Mouse (Mus musculus) embryonic facial prominence, embryonic 13.5 days (tissue): ENCODE data around the gene Siglech. TPM values are rescaled to one million over a fixed set of nuclear protein-coding genes. Genes with fewer than 3 reads are reported as not detected.
"Not testable (repeated sequence)": the region's sequence is repeated elsewhere in the genome, so short reads cannot be mapped to it uniquely, and the experiment has no call there.

Experiments used
- ATAC-seq: fragments of 200-750 bp; cut with Nextera tagmentation; 2 replicates; pipeline ENCODE4 v1.8.0; 2017; ENCODE audit warnings: low read depth; ENCODE audit not compliant: insufficient number of reproducible peaks, insufficient read depth, low FRiP score, low TSS enrichment
- H3K27ac ChIP-seq: fragments of 300-500 bp; sonication (generic); 2 replicates; pipeline ENCODE4 v1.5.1; 2015; ENCODE audit warnings: moderate library complexity, mild to moderate bottlenecking, inconsistent platforms
- H3K27me3 ChIP-seq: fragments of 300-500 bp; sonication (generic); 2 replicates; pipeline ENCODE4 v1.6.1; 2015; ENCODE audit warnings: mild to moderate bottlenecking, inconsistent platforms
- H3K36me3 ChIP-seq: fragments of 300-500 bp; sonication (generic); 2 replicates; pipeline ENCODE4 v1.6.1; 2015; ENCODE audit warnings: mild to moderate bottlenecking, inconsistent platforms
- H3K4me1 ChIP-seq: fragments of 300-500 bp; sonication (generic); 2 replicates; pipeline ENCODE4 v1.6.1; 2015; ENCODE audit warnings: inconsistent platforms
- H3K4me2 ChIP-seq: fragments of 300-500 bp; sonication (generic); 2 replicates; pipeline ENCODE4 v1.6.1; 2015; ENCODE audit warnings: moderate library complexity, mild to moderate bottlenecking, inconsistent platforms
- H3K4me3 ChIP-seq: fragments of 300-500 bp; sonication (generic); 2 replicates; pipeline ENCODE4 v1.5.1; 2015; ENCODE audit warnings: mild to moderate bottlenecking, inconsistent platforms
- H3K9ac ChIP-seq: fragments of 300-500 bp; sonication (generic); 2 replicates; pipeline ENCODE4 v1.6.1; 2015; ENCODE audit warnings: mild to moderate bottlenecking, inconsistent platforms
- H3K9me3 ChIP-seq: fragments of 300-500 bp; sonication (generic); 2 replicates; pipeline ENCODE4 v1.6.1; 2016; ENCODE audit warnings: inconsistent platforms
- WGBS: fragments of 180-500 bp; shearing (Covaris S2); methylation state at CpG from one replicate; pipeline ENCODE4 v1.1.7; 2015; ENCODE audit warnings: mixed read lengths; 5-methylcytosine and 5-hydroxymethylcytosine counted together
- polyA plus RNA-seq: library from polyadenylated mRNA; unstranded; fragments of >200 nt; fragmentation: Nextera tagmentation; extraction: Ambion mirVana; gene quantifications from 2 replicates; pipeline ENCODE4 v1.2.1, GENCODE M21; 2015

Gene Siglech
- polyA plus RNA-seq, 1 experiment from 2014 or later: 0.58 TPM

- no peak overlapping the region for H3K4me2 ChIP-seq
- H3K27me3 ChIP-seq: no peaks in the 10 kb centered on the region
- H3K27ac ChIP-seq: no peak overlapping the region
- H3K9ac ChIP-seq: no peak overlapping the region
- no peak for ATAC-seq
- WGBS: 73% methylated on average over 3 of the region's 3 CpGs
- no peak overlapping the region for H3K4me3 ChIP-seq
- no peaks in the 10 kb centered on the region for H3K9me3 ChIP-seq
- H3K36me3 ChIP-seq: no peaks in the 10 kb centered on the region
- no peaks in the 10 kb centered on the region for H3K4me1 ChIP-seq
Observed at GRCm38 (mm10) chr7:55784580-55784979, 16.6 kb downstream of the Siglech start.

- WGBS: 85% methylated on average over 5 of the region's 5 CpGs
- H3K27ac ChIP-seq, H3K36me3 ChIP-seq, H3K4me2 ChIP-seq, ATAC-seq, H3K27me3 ChIP-seq, H3K4me3 ChIP-seq, H3K9me3 ChIP-seq, H3K4me1 ChIP-seq, H3K9ac ChIP-seq: not testable (repeated sequence)
Observed at GRCm38 (mm10) chr7:55790586-55790985, 22.6 kb downstream of the Siglech start.

- 80% methylated on average over 3 of the region's 3 CpGs for WGBS
- Histone ChIP-seq H3K4me3 (no peak overlapping the region), H3K4me1 (peaks cover 7% of the 10 kb centered on the region), H3K4me2 (no peak overlapping the region), H3K27ac (no peak overlapping the region), H3K27me3 (no peaks in the 10 kb centered on the region), H3K9me3 (no peaks in the 10 kb centered on the region), H3K36me3 (peaks cover 14% of the 10 kb centered on the region), H3K9ac (no peak overlapping the region)
- no peak for ATAC-seq
Observed at GRCm38 (mm10) chr7:55792280-55792679, 24.3 kb downstream of the Siglech start.

- Histone ChIP-seq H3K27me3 (no peaks in the 10 kb centered on the region), H3K9me3 (no peaks in the 10 kb centered on the region), H3K36me3 (peaks cover 23% of the 10 kb centered on the region), H3K4me2 (peak overlapping the region; percentile 74), H3K27ac (peak overlapping the region; percentile 82), H3K9ac (peak overlapping the region; percentile 96), H3K4me3 (peak overlapping the region; percentile 78), H3K4me1 (peaks cover 7% of the 10 kb centered on the region)
- WGBS: 30% methylated on average over 13 of the region's 13 CpGs
- ATAC-seq: peak; percentile 23
Observed at GRCm38 (mm10) chr7:55793236-55793951, 25.4 kb downstream of the Siglech start.

GRCm38 (mm10) chr7:55793952-55794603, 26.1 kb downstream of the Siglech start, which contains the start of gene Tubgcp5:
Tubgcp5 (plus strand) TSS chr7:55794154.
- H3K27me3 ChIP-seq: no peaks in the 10 kb centered on the region
- H3K4me1 ChIP-seq: peaks cover 7% of the 10 kb centered on the region
- peak within 1 kb of the TSS; percentile 96 for H3K9ac ChIP-seq
- peak within 1 kb of the TSS; percentile 74 for H3K4me2 ChIP-seq
- no peaks in the 10 kb centered on the region for H3K9me3 ChIP-seq
- peak within 1 kb of the TSS; percentile 82 for H3K27ac ChIP-seq
- under 1% methylated on average over 51 of the region's 51 CpGs for WGBS
- H3K36me3 ChIP-seq: peaks cover 27% of the 10 kb centered on the region
- H3K4me3 ChIP-seq: peak within 1 kb of the TSS; percentile 78
- peak; percentile 95 for ATAC-seq

GRCm38 (mm10) chr7:55799981-55800380, 32.0 kb downstream of the Siglech start:
- H3K4me1 ChIP-seq: peaks cover 3% of the 10 kb centered on the region
- peaks cover 77% of the 10 kb centered on the region for H3K36me3 ChIP-seq
- no peak overlapping the region for H3K27ac ChIP-seq
- H3K4me2 ChIP-seq: no peak overlapping the region
- no peak overlapping the region for H3K9ac ChIP-seq
- no peaks in the 10 kb centered on the region for H3K27me3 ChIP-seq
- H3K4me3 ChIP-seq: no peak overlapping the region
- no peaks in the 10 kb centered on the region for H3K9me3 ChIP-seq
- WGBS: 91% methylated on average over 3 of the region's 3 CpGs
- no peak for ATAC-seq

GRCm38 (mm10) chr7:55809967-55810366, 42.0 kb downstream of the Siglech start:
- 88% methylated on average over 2 of the region's 2 CpGs for WGBS
- H3K9me3 ChIP-seq: no peaks in the 10 kb centered on the region
- no peak overlapping the region for H3K4me3 ChIP-seq
- no peak overlapping the region for H3K4me2 ChIP-seq
- H3K9ac ChIP-seq: no peak overlapping the region
- no peak for ATAC-seq
- H3K4me1 ChIP-seq: no peaks in the 10 kb centered on the region
- H3K27ac ChIP-seq: no peak overlapping the region
- no peaks in the 10 kb centered on the region for H3K27me3 ChIP-seq
- peaks cover 84% of the 10 kb centered on the region for H3K36me3 ChIP-seq

- no peak overlapping the region for H3K9ac ChIP-seq
- no peaks in the 10 kb centered on the region for H3K4me1 ChIP-seq
- no peak overlapping the region for H3K27ac ChIP-seq
- H3K36me3 ChIP-seq: peaks cover 91% of the 10 kb centered on the region
- ATAC-seq: no peak
- H3K27me3 ChIP-seq: no peaks in the 10 kb centered on the region
- no peak overlapping the region for H3K4me2 ChIP-seq
- H3K4me3 ChIP-seq: no peak overlapping the region
- no peaks in the 10 kb centered on the region for H3K9me3 ChIP-seq
- WGBS: 73% methylated on average over 5 of the region's 5 CpGs
Observed at GRCm38 (mm10) chr7:55824468-55824867, 56.5 kb downstream of the Siglech start.

GRCm38 (mm10) chr7:55827551-55827950, 59.6 kb downstream of the Siglech start:
- Histone ChIP-seq H3K27ac (no peak overlapping the region), H3K4me1 (no peaks in the 10 kb centered on the region), H3K27me3 (no peaks in the 10 kb centered on the region), H3K4me3 (no peak overlapping the region), H3K9me3 (no peaks in the 10 kb centered on the region), H3K9ac (no peak overlapping the region), H3K4me2 (no peak overlapping the region), H3K36me3 (peaks cover 79% of the 10 kb centered on the region)
- ATAC-seq: no peak
- WGBS: 94% methylated on average over 9 of the region's 9 CpGs

Other genes with a start within 250 kb of the Siglech start
- gene Tubgcp5, start 26.0 kb downstream of the Siglech start, polyA plus RNA-seq: 45.6 and 52.7 TPM in 2 replicates
- gene Cyfip1, start 73.6 kb downstream of the Siglech start, polyA plus RNA-seq: 119 and 125 TPM in 2 replicates
- gene Nipa2, start 194.3 kb downstream of the Siglech start, polyA plus RNA-seq: 41.9 and 43.1 TPM in 2 replicates